Comparison of ENCODE assay signal across 17 mouse cellular contexts in the genomic region with DNA sequence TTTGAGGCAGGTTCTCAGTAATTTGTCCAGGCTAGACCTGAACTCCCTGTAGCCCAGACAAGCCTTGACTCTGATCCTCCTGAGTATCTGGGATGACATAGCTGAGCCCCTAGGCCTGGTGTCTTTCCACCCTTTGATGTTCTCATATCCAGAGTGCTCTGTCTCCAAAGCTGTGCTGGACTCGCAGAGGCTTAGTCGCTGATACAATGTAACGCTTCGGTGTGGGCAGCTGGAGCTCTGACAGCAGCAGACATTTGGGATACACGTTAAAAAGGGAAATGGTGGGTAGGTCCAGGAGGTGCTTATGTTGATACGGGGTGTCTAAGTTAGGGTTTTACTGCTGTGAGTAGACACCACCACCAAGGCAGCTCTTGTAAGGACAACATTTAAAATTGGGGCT.
"Had no signal": no experiment of that assay in that cellular context is flagged by ENCODE, and none has a peak within 500 bp of the region (broad histone marks: within the 10 kb centered on the region; RNA-seq: fewer than 3 reads in every experiment).

No protein-coding gene starts in this region.

- H3K9me3 ChIP-seq: stomach, embryonic 15.5 days had no signal

- H3K9ac ChIP-seq: neural tube, embryonic 12.5 days; neural tube, embryonic 13.5 days; neural tube, embryonic 15.5 days; stomach, embryonic 15.5 days had no signal

- H3K4me1 ChIP-seq: neural tube, embryonic 12.5 days; neural tube, embryonic 13.5 days; neural tube, embryonic 15.5 days; stomach, embryonic 15.5 days had no signal

- H3K4me3 ChIP-seq: neural tube, embryonic 12.5 days; neural tube, embryonic 13.5 days; neural tube, embryonic 15.5 days; stomach, embryonic 15.5 days had no signal

- H3K27me3 ChIP-seq: neural tube, embryonic 12.5 days; neural tube, embryonic 13.5 days; neural tube, embryonic 15.5 days; stomach, embryonic 15.5 days had no signal

- H3K27ac ChIP-seq: neural tube, embryonic 12.5 days; neural tube, embryonic 13.5 days; neural tube, embryonic 15.5 days; stomach, embryonic 15.5 days; stomach, postnatal 0 days had no signal

- H3K36me3 ChIP-seq: neural tube, embryonic 12.5 days; neural tube, embryonic 13.5 days; neural tube, embryonic 15.5 days; stomach, embryonic 15.5 days had no signal

- DNase-seq: retina, postnatal 1 day; right cerebral cortex, adult 18-20 months; right cerebral cortex, postnatal 14 days; right cerebral cortex, postnatal 25 days; right cerebral cortex, postnatal 4 days; spleen, adult 18-20 months; thymus, adult 18-20 months; thymus, adult 2 months; thymus, postnatal 14 days; thymus, postnatal 25 days; thymus, postnatal 36 days; thymus, postnatal 4 days had no signal

- H3K4me2 ChIP-seq: neural tube, embryonic 12.5 days; neural tube, embryonic 13.5 days; neural tube, embryonic 15.5 days; stomach, embryonic 15.5 days had no signal
